Mouse (Mus musculus): ENCODE results near the gene Iqcb1. TPM values are rescaled to one million over a fixed set of nuclear protein-coding genes. Genes with fewer than 3 reads are reported as not detected.

Gene Iqcb1
- total and polyA plus RNA-seq, 3 experiments: 41.0 to 47.7 (median 46.4) TPM

DNA sequence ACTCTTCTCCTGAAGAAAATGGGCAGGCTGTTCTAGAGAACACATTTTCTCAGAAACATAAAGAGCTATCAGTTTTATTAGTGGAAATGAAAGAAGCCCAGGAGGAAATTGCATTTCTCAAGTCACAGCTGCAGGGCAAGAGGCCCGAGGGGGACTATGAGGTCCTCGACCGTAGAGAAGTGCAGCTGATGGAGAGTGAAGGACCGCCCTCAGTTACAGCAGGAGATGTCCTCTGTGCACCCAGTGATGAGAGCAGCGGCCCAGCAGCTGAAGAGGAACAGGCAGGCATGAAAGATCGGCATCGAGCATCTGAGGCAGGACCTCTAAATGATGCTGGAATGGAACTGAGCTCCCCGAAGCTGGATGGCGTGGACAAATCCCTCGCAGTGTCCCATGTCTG is 83.7 kb downstream of the Iqcb1 start:
- no peak overlapping the region for H3K4me3 ChIP-seq (replicated peaks in 1 of 3; ENCODE audit: low read depth in 2 of 3, low read length in 2 of 3, poor library complexity in 1 of 3)
- no peak overlapping the region for H3K4me2 ChIP-seq (ENCODE audit: insufficient read depth, low read depth, poor library complexity, severe bottlenecking)
- in situ Hi-C loops (cut with MboI; ENCODE audit: low pct_ligation_motif_present, low pct_unique_long_range_greater_than_20kb, low sequenced_read_pairs) (no loop called here), dilution Hi-C loops (cut with MboI; ENCODE audit: extremely low pct_ligation_motif_present, extremely low pct_unique_long_range_greater_than_20kb, low sequenced_read_pairs) (no loop called here)
- H3K27ac ChIP-seq (ENCODE audit: insufficient read depth, low read depth): no peak overlapping the region
- DNase-seq (ENCODE audit: extremely low read depth): no peak
- H3K9me3 ChIP-seq (replicated peaks; ENCODE audit: low read length): no peaks in the 10 kb centered on the region
- no peaks in the 10 kb centered on the region for H3K27me3 ChIP-seq (replicated peaks)
- H3K79me2 ChIP-seq (replicated peaks; ENCODE audit: control insufficient read depth, extremely low read depth, insufficient read depth, poor library complexity, severe bottlenecking): no peaks in the 10 kb centered on the region
- H3K9ac ChIP-seq (ENCODE audit: insufficient read depth, low read depth): no peak overlapping the region
- TF ChIP-seq MAFK (IDR thresholded peaks at IDR 0.05; ENCODE audit: insufficient replicate concordance, low read length) (no peak), MXI1 (IDR thresholded peaks at IDR 0.05; ENCODE audit: low read depth, low read length) (no peak), MYC (IDR thresholded peaks at IDR 0.05; ENCODE audit: low read depth, low read length) (no peak), BHLHE40 (IDR thresholded peaks at IDR 0.05; ENCODE audit: low read depth, low read length) (no peak), CTCF (conservative IDR thresholded peaks at IDR 0.05 in 1 of 2, IDR thresholded peaks at IDR 0.05 in 1 of 2; ENCODE audit: low read depth in 2 of 2, low read length in 2 of 2) (no peak), JUN (IDR thresholded peaks at IDR 0.05; ENCODE audit: insufficient read depth, low read depth, low read length) (no peak), TCF12 (IDR thresholded peaks at IDR 0.05; ENCODE audit: low read depth, low read length) (no peak), RCOR1 (conservative IDR thresholded peaks at IDR 0.05; ENCODE audit: low read depth, low read length) (no peak), EP300 (IDR thresholded peaks at IDR 0.05; ENCODE audit: low read length) (no peak), ZNF384 (IDR thresholded peaks at IDR 0.05; ENCODE audit: low read depth, low read length) (no peak), POLR2AphosphoS2 (IDR thresholded peaks at IDR 0.05; ENCODE audit: low read depth, low read length) (no peak), ZKSCAN1 (IDR thresholded peaks at IDR 0.05; ENCODE audit: borderline replicate concordance, low read depth, low read length) (no peak), ZC3H11A (IDR thresholded peaks at IDR 0.05; ENCODE audit: low read depth, low read length) (no peak), USF1 (IDR thresholded peaks at IDR 0.05; ENCODE audit: low read depth, low read length) (no peak), POLR2A (IDR thresholded peaks at IDR 0.05; ENCODE audit: low read depth, low read length) (no peak), ETS1 (conservative IDR thresholded peaks at IDR 0.05; ENCODE audit: low read depth, low read length) (no peak)
- peaks cover 0 to 10% of the 10 kb centered on the region in 2 experiments; a peak in 1 of 4 replicates for H3K4me1 ChIP-seq (ENCODE audit: control insufficient read depth in 1 of 2, insufficient read depth in 2 of 2)
- H3K36me3 ChIP-seq (replicated peaks in 1 of 2; ENCODE audit: control insufficient read depth in 1 of 2, insufficient read depth in 1 of 2, low read length in 1 of 2): peaks cover 60 to 91% of the 10 kb centered on the region in 2 experiments

DNA sequence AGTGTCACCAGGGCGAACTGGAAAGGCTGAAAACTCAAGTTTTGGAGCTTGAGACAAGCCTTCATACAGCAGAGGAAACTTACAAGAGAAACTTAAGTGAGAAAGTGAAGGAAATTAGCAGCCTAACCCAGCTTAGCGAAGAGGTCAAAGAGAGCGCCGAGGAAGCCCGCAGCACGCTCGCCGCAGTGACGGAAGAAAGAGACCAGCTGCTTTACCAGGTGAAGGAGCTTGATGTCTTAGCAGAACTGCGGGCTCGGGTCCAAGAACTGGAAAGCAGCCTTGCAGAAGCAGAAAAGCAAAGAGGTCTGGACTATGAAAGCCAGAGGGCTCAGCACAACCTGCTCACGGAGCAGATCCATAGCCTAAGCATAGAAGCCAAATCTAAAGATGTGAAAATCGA is 84.1 kb downstream of the Iqcb1 start:
- Histone ChIP-seq H3K79me2 (replicated peaks; ENCODE audit: control insufficient read depth, extremely low read depth, insufficient read depth, poor library complexity, severe bottlenecking) (no peaks in the 10 kb centered on the region), H3K4me3 (replicated peaks in 1 of 3; ENCODE audit: low read depth in 2 of 3, low read length in 2 of 3, poor library complexity in 1 of 3) (no peak overlapping the region), H3K9me3 (replicated peaks; ENCODE audit: low read length) (no peaks in the 10 kb centered on the region), H3K4me2 (ENCODE audit: insufficient read depth, low read depth, poor library complexity, severe bottlenecking) (no peak overlapping the region), H3K9ac (ENCODE audit: insufficient read depth, low read depth) (no peak overlapping the region), H3K36me3 (replicated peaks in 1 of 2; ENCODE audit: control insufficient read depth in 1 of 2, insufficient read depth in 1 of 2, low read length in 1 of 2) (peaks cover 62 to 90% of the 10 kb centered on the region in 2 experiments), H3K4me1 (ENCODE audit: control insufficient read depth in 1 of 2, insufficient read depth in 2 of 2) (peaks cover 0 to 10% of the 10 kb centered on the region in 2 experiments; a peak in 1 of 4 replicates), H3K27ac (ENCODE audit: insufficient read depth, low read depth) (no peak overlapping the region), H3K27me3 (replicated peaks) (no peaks in the 10 kb centered on the region)
- dilution Hi-C loops (cut with MboI; ENCODE audit: extremely low pct_ligation_motif_present, extremely low pct_unique_long_range_greater_than_20kb, low sequenced_read_pairs): no loop called here
- DNase-seq (ENCODE audit: extremely low read depth): no peak
- in situ Hi-C loops (cut with MboI; ENCODE audit: low pct_ligation_motif_present, low pct_unique_long_range_greater_than_20kb, low sequenced_read_pairs): no loop called here
- TF ChIP-seq ZMIZ1 (IDR thresholded peaks at IDR 0.05; ENCODE audit: low read depth, low read length): no peak
- TF ChIP-seq RAD21 (IDR thresholded peaks at IDR 0.05; ENCODE audit: low read depth, low read length): no peak
- no peak for TF ChIP-seq BHLHE40 (IDR thresholded peaks at IDR 0.05; ENCODE audit: low read depth, low read length)
- no peak for TF ChIP-seq USF1 (IDR thresholded peaks at IDR 0.05; ENCODE audit: low read depth, low read length)
- TF ChIP-seq MAZ (IDR thresholded peaks at IDR 0.05; ENCODE audit: low read depth, low read length): no peak
- no peak for TF ChIP-seq CHD2 (IDR thresholded peaks at IDR 0.05; ENCODE audit: low read length)
- TF ChIP-seq POLR2AphosphoS2 (IDR thresholded peaks at IDR 0.05; ENCODE audit: low read depth, low read length): no peak
- TF ChIP-seq JUND (conservative IDR thresholded peaks at IDR 0.05; ENCODE audit: low read depth, low read length): no peak
- no peak for TF ChIP-seq ZKSCAN1 (IDR thresholded peaks at IDR 0.05; ENCODE audit: borderline replicate concordance, low read depth, low read length)
- TF ChIP-seq CHD1 (IDR thresholded peaks at IDR 0.05; ENCODE audit: low read depth, low read length): no peak
- no peak for TF ChIP-seq CTCF (conservative IDR thresholded peaks at IDR 0.05 in 1 of 2, IDR thresholded peaks at IDR 0.05 in 1 of 2; ENCODE audit: low read depth in 2 of 2, low read length in 2 of 2)
- no peak for TF ChIP-seq PAX5 (IDR thresholded peaks at IDR 0.05; ENCODE audit: low read length)
- no peak for TF ChIP-seq HCFC1 (IDR thresholded peaks at IDR 0.05; ENCODE audit: low read depth, low read length)
- TF ChIP-seq IRF4 (IDR thresholded peaks at IDR 0.05; ENCODE audit: low read depth, low read length): no peak

Data from CH12.LX (cell line).